Mouse (Mus musculus) heart, adult 2 months (tissue): ENCODE measurements around the gene Vash2. TPM values are rescaled to one million over a fixed set of nuclear protein-coding genes. Genes with fewer than 3 reads are reported as not detected.
A peak's percentile ranks its signal among the peaks of the same experiment; 100 is the strongest.
"Not testable (repeated sequence)": the region's sequence is repeated elsewhere in the genome, so short reads cannot be mapped to it uniquely, and the experiment has no call there.

Experiments
- DNase-seq, 2 experiments: peaks; one replicate each; pipeline ENCODE4 v3.0.0; 2021
- H3K27ac ChIP-seq: fragments of 200-600 bp; 2 replicates; pipeline ENCODE4 v1.8.1; 2022
- H3K27me3 ChIP-seq: fragments of 200-500 bp; 2 replicates; pipeline ENCODE4 v1.6.1; 2012; ENCODE audit warnings: mild to moderate bottlenecking, low read length, inconsistent platforms, mixed read lengths; ENCODE audit not compliant: control insufficient read depth, insufficient read depth
- H3K36me3 ChIP-seq: fragments of 200-500 bp; 2 replicates; pipeline ENCODE4 v1.6.1; 2012; ENCODE audit warnings: low read length, inconsistent platforms; ENCODE audit not compliant: control insufficient read depth, insufficient read depth
- H3K4me1 ChIP-seq: fragments of 200-500 bp; 2 replicates; pipeline ENCODE4 v1.6.1; 2011; ENCODE audit warnings: low read length; ENCODE audit not compliant: control insufficient read depth, insufficient read depth
- H3K4me3 ChIP-seq: fragments of 200-600 bp; 2 replicates; pipeline ENCODE4 v1.8.1; 2022
- H3K79me2 ChIP-seq: fragments of 200-500 bp; replicated peaks from 2 replicates; pipeline ENCODE4 v1.6.1; 2012; ENCODE audit warnings: mild to moderate bottlenecking, inconsistent platforms, low read length, moderate library complexity, mixed read lengths; ENCODE audit not compliant: control insufficient read depth, insufficient read depth
- H3K9ac ChIP-seq: fragments of 200-500 bp; 2 replicates; pipeline ENCODE4 v1.6.1; 2012; ENCODE audit warnings: low read depth, mild to moderate bottlenecking, control low read depth, inconsistent platforms, low read length, mixed read lengths
- CTCF ChIP-seq: fragments of 200-600 bp; IDR thresholded peaks from 2 replicates; pipeline ENCODE4 v1.8.1; 2022; ENCODE audit warnings: antibody characterized with exemption, mild to moderate bottlenecking, moderate library complexity
- EP300 ChIP-seq: fragments of 200-500 bp; IDR thresholded peaks from 2 replicates; pipeline ENCODE4 v1.6.1; 2011; ENCODE audit warnings: low read depth, low read length, control low read depth; ENCODE audit not compliant: insufficient read depth
- POLR2A ChIP-seq: fragments of 200-500 bp; IDR thresholded peaks from 2 replicates; pipeline ENCODE4 v1.6.1; 2011; ENCODE audit warnings: mild to moderate bottlenecking, low read depth, low read length, control low read depth; ENCODE audit not compliant: insufficient read depth
- WGBS: fragments of 180-500 bp; shearing (Covaris S2); methylation state at CpG from one replicate; pipeline ENCODE4 v1.1.7; 2018; 5-methylcytosine and 5-hydroxymethylcytosine counted together
- intact Hi-C: fragments of 180-260 bp; cut with DNase I; formaldehyde crosslinking; loops from one replicate; pipeline ENCODE4 v1.15.1; 2025
- long read RNA-seq: library from polyadenylated mRNA; stranded (forward); transcript quantifications from one replicate; pipeline ENCODE4 v2.0.0, GENCODE M21; 2021
- polyA plus RNA-seq: library from polyadenylated mRNA; depleted of rRNA; stranded (reverse); fragments of >200 nt; gene quantifications from 2 replicates; pipeline ENCODE4 v1.2.3, GENCODE M21; 2012; rRNA removed
- total RNA-seq, 2 experiments: library from RNA; stranded (reverse); gene quantifications; 2 replicates each; pipeline ENCODE4 v1.2.3; 2021

Gene Vash2
- total RNA-seq (under 1 TPM; 0.31 to 0.41 TPM), polyA plus RNA-seq (0.27 and 0.50 TPM in 2 replicates)
- long read RNA-seq, partial matches to known transcripts = 0 of 2 reads
- long read RNA-seq, other reads (novel, unspliced or antisense) = 1 of 2 reads

DNA sequence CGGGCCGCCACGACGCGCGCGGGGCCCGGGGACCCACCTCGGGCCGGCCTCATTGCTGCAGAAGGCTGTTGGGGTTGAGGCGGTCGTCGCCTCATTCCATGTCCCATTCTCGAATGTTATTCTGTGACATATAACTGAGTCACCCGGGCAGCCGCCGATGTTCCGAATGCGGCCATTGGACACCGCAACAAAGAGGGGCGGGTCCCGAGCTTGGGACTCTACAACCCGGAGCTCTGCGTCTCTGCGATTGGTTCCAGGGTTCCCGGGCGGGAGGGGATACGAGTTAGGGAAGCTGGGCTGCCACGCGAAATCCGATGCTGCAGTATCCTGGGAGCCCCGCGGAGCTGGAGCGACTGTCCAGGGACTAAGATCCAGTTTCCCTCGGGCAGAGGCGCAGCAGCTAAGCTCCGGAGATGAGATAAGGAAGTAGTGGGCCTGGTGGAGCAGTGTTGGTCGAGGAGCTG lies at the start of gene Vash2:
Vash2 (minus strand) TSS at position 197 of the 464 bp plus-strand sequence.
- no peak within 1 kb of the TSS for H3K27ac ChIP-seq

DNA sequence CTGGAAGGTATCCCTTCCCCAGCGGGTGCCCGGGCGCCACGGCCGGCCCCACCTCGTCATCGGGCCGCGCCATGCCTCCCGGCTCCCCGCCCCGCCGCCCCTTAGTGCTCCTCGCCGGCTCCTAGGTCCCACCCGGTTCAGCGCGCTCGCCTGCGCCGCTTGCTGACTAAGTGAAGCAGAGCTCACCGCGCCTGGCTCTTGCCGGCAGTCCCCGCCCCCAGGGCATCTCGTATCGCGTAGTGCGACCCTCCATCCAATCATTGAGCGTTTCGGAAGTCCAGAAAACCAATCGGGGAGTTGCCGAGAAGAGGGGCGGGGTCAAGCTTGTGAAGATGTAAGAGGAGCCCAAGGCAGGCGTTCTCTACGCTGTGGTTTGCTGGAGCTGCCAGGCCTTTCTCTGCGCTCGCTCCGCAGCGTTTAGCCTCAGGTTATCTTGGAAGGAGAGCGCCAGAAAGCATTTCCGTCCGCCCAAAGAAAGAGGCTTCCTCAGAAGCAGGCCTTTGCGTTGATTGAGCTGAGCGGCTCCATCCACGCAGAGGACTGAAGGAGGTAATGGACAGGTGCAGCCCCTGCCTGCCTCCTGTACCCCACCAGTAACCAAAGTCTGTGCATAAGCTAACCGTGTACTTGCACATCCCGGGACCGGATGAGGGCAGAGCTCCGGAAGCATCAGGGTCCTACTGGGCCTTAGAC lies 47.1 kb upstream of the Vash2 start, which contains the start of gene Flvcr1:
Flvcr1 (minus strand) TSS at position 138 of the 693 bp plus-strand sequence.
- intact Hi-C loops = loop anchor here (1.0 to 5.0 kb wide), 2 partner anchors 36 to 156 kb away; partner anchors contain the start of gene Tatdn3
- peak; percentile 97 to 99 for DNase-seq
- WGBS = under 1% methylated on average over 50 of the region's 50 CpGs

More for the DNA sequence above, at the start of gene Vash2:
- peak; percentile 78 to 86 for DNase-seq
- Histone ChIP-seq H3K9ac (peak within 1 kb of the TSS; percentile 9), H3K79me2 (no peaks in the 10 kb centered on the region), H3K36me3 (no peaks in the 10 kb centered on the region), H3K4me3 (peak within 1 kb of the TSS; percentile 56), H3K27me3 (peaks cover 4% of the 10 kb centered on the region; the same call in 1 of the 2 replicates), H3K4me1 (0 out of 2 replicates have a peak, but pooled peaks cover 1% of the 10 kb centered on the region)
- TF ChIP-seq EP300 (no peak), POLR2A (no peak), CTCF (no peak)
- WGBS = under 1% methylated on average over 38 of the region's 38 CpGs
- intact Hi-C loops = no loop called here

DNA sequence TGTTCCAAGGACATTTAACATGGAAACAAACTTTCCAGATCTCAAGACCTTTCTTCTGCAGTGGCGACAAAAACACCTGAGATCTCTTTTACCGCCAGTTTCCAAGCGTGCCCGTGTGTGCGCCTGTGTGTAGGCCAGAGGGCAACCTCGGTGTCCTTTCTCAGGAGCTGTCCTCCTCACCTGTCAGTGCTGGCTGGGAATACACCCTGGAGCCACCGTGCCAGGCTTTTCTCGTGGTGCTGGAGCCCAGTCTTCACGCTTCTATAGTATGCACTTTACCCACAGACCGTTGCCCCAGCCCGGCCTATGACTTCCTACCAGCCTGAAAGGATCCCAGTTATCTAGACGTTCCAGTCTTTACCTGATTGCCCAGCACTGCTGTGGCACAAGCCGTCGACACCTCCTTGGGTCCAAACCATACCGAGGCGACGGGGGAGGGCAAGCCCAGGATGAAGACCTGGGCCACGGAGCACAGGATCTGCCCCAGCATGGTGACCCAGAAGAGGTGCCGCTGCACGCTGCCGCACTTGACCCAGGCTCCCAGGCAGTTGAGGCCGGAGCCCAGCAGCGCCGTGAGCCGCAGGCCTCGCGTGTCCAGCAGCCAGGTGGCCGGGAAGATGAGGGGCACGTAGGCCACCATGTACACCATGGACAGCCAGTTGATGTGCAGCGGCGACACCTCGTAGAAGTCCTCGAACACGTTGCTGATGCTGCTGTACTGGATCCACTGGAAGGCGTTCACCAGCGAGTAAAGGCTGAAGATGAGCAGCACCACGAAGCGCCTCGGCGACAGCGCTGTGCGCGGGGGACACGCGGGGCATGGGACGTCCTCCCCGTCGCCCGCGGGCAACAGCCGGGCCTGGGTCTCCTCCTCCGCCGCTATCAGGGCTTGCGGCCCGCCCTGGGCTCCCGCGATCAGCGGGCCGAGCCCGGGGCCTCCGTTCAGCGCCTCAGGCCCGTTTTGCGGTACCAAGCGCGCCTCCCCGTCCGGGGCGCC lies 46.2 kb upstream of the Vash2 start:
- intact Hi-C loops = loop anchor here (1.0 to 5.0 kb wide), 3 partner anchors 37 to 157 kb away; partner anchors contain the start of gene Tatdn3
- TF ChIP-seq POLR2A = no peak
- TF ChIP-seq CTCF = no peak
- TF ChIP-seq EP300 = no peak
- H3K27ac ChIP-seq = peak overlapping the region; percentile 72
- WGBS = 3% methylated on average over 68 of the region's 69 CpGs
- H3K4me3 ChIP-seq = peak overlapping the region; percentile 86
- H3K79me2 ChIP-seq = no peaks in the 10 kb centered on the region
- no peaks in the 10 kb centered on the region for H3K36me3 ChIP-seq
- H3K4me1 ChIP-seq = peaks cover 6% of the 10 kb centered on the region
- H3K9ac ChIP-seq = peak overlapping the region; percentile 73
- H3K27me3 ChIP-seq = no peaks in the 10 kb centered on the region
- no peak for DNase-seq

More for the DNA sequence above, 47.1 kb upstream of the Vash2 start, which contains the start of gene Flvcr1:
- Histone ChIP-seq H3K4me3 (peak within 1 kb of the TSS; percentile 86), H3K27ac (peak within 1 kb of the TSS; percentile 73), H3K4me1 (peaks cover 6% of the 10 kb centered on the region), H3K79me2 (no peaks in the 10 kb centered on the region), H3K9ac (peak within 1 kb of the TSS; percentile 73), H3K27me3 (no peaks in the 10 kb centered on the region), H3K36me3 (no peaks in the 10 kb centered on the region)
- TF ChIP-seq EP300 (0 out of 2 replicates have a peak, but pooled peaks have one; percentile 49), POLR2A (peak; percentile 95), CTCF (peak; percentile 44)

DNA sequence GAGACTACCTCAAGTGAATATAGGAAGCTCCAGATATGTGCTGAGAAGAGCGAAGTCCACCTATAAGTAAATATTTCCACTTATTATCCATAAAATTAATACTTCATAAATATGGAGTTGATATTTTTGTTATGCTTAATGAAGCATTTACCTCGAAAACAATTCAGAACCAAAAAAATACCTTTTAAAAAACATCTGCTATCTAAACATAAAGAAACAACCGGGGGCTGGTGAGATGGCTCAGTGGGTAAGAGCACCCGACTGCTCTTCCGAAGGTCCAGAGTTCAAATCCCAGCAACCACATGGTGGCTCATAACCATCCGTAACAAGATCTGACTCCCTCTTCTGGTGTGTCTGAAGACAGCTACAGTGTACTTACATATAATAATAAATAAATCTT lies 44.7 kb upstream of the Vash2 start:
- H3K27me3 ChIP-seq, H3K79me2 ChIP-seq, H3K9ac ChIP-seq, DNase-seq, H3K4me3 ChIP-seq, H3K36me3 ChIP-seq, H3K27ac ChIP-seq, H3K4me1 ChIP-seq: not testable (repeated sequence)
- intact Hi-C loops = loop anchor here (2.0 kb wide), 1 partner anchor 79 kb away; no protein-coding TSS in a partner anchor
- 94% methylated on average over 6 of the region's 6 CpGs for WGBS

DNA sequence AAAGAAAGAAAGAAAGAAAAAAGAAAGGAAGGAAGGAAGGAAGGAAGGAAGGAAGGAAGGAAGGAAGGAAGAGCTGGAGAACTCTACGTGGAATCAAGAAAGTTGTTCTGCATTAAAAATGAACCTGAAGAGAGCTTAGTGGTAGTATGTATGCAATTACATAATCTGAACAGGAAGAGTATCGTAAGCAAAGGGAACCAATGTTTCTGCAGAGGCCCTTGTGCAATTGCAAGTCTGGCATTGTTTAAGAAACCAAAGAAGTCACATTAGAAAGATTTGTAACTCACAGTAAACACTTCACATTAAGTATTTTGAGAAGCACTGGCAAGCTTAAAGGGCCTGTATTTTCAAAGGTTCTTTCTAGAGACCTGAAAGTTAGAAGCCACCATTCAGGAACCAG lies 44.0 kb upstream of the Vash2 start:
- Histone ChIP-seq H3K36me3 (no peaks in the 10 kb centered on the region), H3K27me3 (no peaks in the 10 kb centered on the region), H3K27ac (no peak overlapping the region), H3K4me3 (no peak overlapping the region), H3K79me2 (no peaks in the 10 kb centered on the region), H3K4me1 (peaks cover 6% of the 10 kb centered on the region), H3K9ac (no peak overlapping the region)
- DNase-seq = no peak
- TF ChIP-seq CTCF (no peak), POLR2A (no peak), EP300 (no peak)
- intact Hi-C loops = no loop called here
- WGBS = 75% methylated on average over 2 of the region's 2 CpGs
